Mouse (Mus musculus): ENCODE measurements at regions not wholly inside any gene's neighbourhood (a gene's known extent, or its start where the extent isn't known, plus 50 kb on each side); places are given as distances from the start of the nearest gene placed in this dataset.

GRCm38 (mm10) chr1:13771014-13771463 is 2322.1 kb downstream of the 4930444P10Rik start:
- TF ChIP-seq EP300 (IDR thresholded peaks at IDR 0.05; ENCODE audit: low read depth) (no peak), CTCF (IDR thresholded peaks at IDR 0.05; ENCODE audit: low read depth) (no peak)
